Mouse (Mus musculus): ENCODE measurements around the gene Filip1.
"Not testable (repeated sequence)": the region's sequence is repeated elsewhere in the genome, so short reads cannot be mapped to it uniquely, and the experiment has no call there.

DNA sequence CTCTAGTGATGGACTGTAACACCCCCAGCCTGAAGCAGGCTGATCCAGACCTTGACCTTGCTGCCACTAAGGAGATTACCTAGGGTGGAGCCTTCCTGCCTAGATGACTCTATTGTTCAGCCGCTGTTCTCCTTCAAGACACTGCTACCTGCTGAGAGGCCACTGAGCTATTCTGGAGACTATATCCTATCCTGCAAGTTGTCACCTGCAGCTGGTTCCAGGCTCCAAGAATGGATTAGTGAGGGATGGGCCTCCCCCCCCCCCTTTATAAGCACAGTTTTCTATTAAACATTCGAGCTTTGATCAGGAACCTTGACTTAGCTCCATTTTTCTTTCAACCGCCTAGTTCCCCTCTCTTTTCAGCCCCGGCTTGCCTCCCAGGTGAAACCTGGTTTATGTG, 31.6 kb upstream of the Filip1 start:
- not testable (repeated sequence) for TF ChIP-seq CTCF (conservative IDR thresholded peaks at IDR 0.05 in 1 of 2, IDR thresholded peaks at IDR 0.05 in 1 of 2; ENCODE audit: low read depth in 2 of 2, low read length in 2 of 2); POLR2A (IDR thresholded peaks at IDR 0.05; ENCODE audit: low read depth, low read length); EP300 (IDR thresholded peaks at IDR 0.05; ENCODE audit: low read length); TCF12 (IDR thresholded peaks at IDR 0.05; ENCODE audit: low read depth, low read length); MAZ (IDR thresholded peaks at IDR 0.05; ENCODE audit: low read depth, low read length); USF1 (IDR thresholded peaks at IDR 0.05; ENCODE audit: low read depth, low read length); CHD2 (IDR thresholded peaks at IDR 0.05; ENCODE audit: low read length)

All from CH12.LX (cell line).